Comparison of ENCODE assay signal across 22 mouse cellular contexts in the genomic region with DNA sequence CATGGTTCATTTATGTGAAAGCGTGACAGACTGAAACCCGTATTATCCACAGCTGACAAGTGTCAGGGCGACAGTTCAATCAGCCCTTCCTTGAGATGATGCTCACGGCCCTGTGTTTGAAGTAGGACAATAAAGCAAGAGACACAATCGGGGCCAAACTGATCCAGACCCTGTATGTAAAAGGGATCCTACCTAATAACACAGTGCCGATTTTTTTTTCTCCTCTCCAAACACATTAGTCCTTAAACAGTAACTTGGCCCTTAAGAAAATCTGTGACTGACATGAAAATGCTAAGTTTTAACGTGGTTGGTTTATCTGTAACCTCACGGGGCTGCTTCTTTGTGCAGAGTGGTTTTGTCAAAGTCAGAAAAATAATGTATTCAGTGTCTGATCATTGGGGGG.
DNase-seq lines count a peak whose midpoint lies in the region; ATAC-seq and TF ChIP-seq lines count a peak whose summit lies in the region.
"Had no signal": no experiment of that assay in that cellular context is flagged by ENCODE, and none has a peak within 500 bp of the region (broad histone marks: within the 10 kb centered on the region; RNA-seq: fewer than 3 reads in every experiment).

No protein-coding gene starts in this region.

- no peaks in the 10 kb centered on the region for H3K9me3 ChIP-seq in hindbrain, embryonic 12.5 days (replicated peaks)
- no peaks in the 10 kb centered on the region for H3K9me3 ChIP-seq in midbrain, embryonic 14.5 days (ENCODE audit: control insufficient read depth, low read length)
- H3K9me3 ChIP-seq: heart, embryonic 15.5 days; limb, embryonic 12.5 days; liver, embryonic 12.5 days; megakaryocyte, embryonic 14.5 days had no signal

- peaks cover 33% of the 10 kb centered on the region for H3K4me1 ChIP-seq in hindbrain, embryonic 12.5 days
- H3K4me1 ChIP-seq in midbrain, embryonic 14.5 days (ENCODE audit: control insufficient read depth, insufficient read depth, low read length), result peaks cover 27% of the 10 kb centered on the region

- 23% methylated on average over 8 of the region's 8 CpGs for WGBS in hindbrain, embryonic 12.5 days
- 6% methylated on average over 8 of the region's 8 CpGs for WGBS in midbrain, embryonic 14.5 days

- no peaks in the 10 kb centered on the region for H3K36me3 ChIP-seq in hindbrain, embryonic 12.5 days
- H3K36me3 ChIP-seq in midbrain, embryonic 14.5 days (ENCODE audit: control insufficient read depth, insufficient read depth, low read length), result no peaks in the 10 kb centered on the region
- H3K36me3 ChIP-seq: heart, embryonic 15.5 days; limb, embryonic 12.5 days; liver, embryonic 12.5 days had no signal

- no peak overlapping the region; the same call in 1 of the 2 replicates for H3K27ac ChIP-seq in hindbrain, embryonic 12.5 days
- H3K27ac ChIP-seq in midbrain, embryonic 14.5 days (replicated peaks; ENCODE audit: low read depth, low read length), result peak overlapping the region; percentile 65; the same call in 1 of the 2 replicates
- H3K27ac ChIP-seq: heart, embryonic 15.5 days; kidney, postnatal 0 days; limb, embryonic 12.5 days; liver, embryonic 12.5 days had no signal

- H3K4me2 ChIP-seq in hindbrain, embryonic 12.5 days (replicated peaks), result peak overlapping the region; percentile 11; the same call in 1 of the 2 replicates
- peak overlapping the region; percentile 16 for H3K4me2 ChIP-seq in midbrain, embryonic 14.5 days (ENCODE audit: low read length)
- H3K4me2 ChIP-seq: limb, embryonic 12.5 days had no signal

- peaks cover 8% of the 10 kb centered on the region; the same call in 1 of the 2 replicates for H3K27me3 ChIP-seq in hindbrain, embryonic 12.5 days
- H3K27me3 ChIP-seq in midbrain, embryonic 14.5 days (ENCODE audit: control insufficient read depth, insufficient read depth, low read length), result no peaks in the 10 kb centered on the region
- H3K27me3 ChIP-seq: heart, embryonic 15.5 days; liver, embryonic 12.5 days; megakaryocyte, embryonic 14.5 days; Patski had no signal

- H3K4me3 ChIP-seq in hindbrain, embryonic 12.5 days, result no peak overlapping the region
- H3K4me3 ChIP-seq in midbrain, embryonic 14.5 days (replicated peaks; ENCODE audit: low read depth, low read length), result no peak overlapping the region
- H3K4me3 ChIP-seq: heart, embryonic 15.5 days; limb, embryonic 12.5 days had no signal

- peak; percentile 55; the same call in 1 of the 2 replicates for ATAC-seq in hindbrain, embryonic 12.5 days (ENCODE audit: low FRiP score)
- peak; percentile 73 for ATAC-seq in midbrain, embryonic 14.5 days (ENCODE audit: low FRiP score, low TSS enrichment)
- no peak for ATAC-seq in megakaryocyte-erythroid progenitor cell, adult 5-6 weeks (replicated peaks; ENCODE audit: low FRiP score, low TSS enrichment, poor library complexity, severe bottlenecking)
- ATAC-seq: Patski had no signal

- TF ChIP-seq CTCF in brain, embryonic 14.5 days (IDR thresholded peaks at IDR 0.05; ENCODE audit: borderline replicate concordance, extremely low read depth, insufficient read depth, insufficient read length), result no peak

- no peak overlapping the region for H3K9ac ChIP-seq in hindbrain, embryonic 12.5 days
- H3K9ac ChIP-seq in midbrain, embryonic 14.5 days (replicated peaks; ENCODE audit: low read length), result no peak overlapping the region
- H3K9ac ChIP-seq: heart, embryonic 15.5 days; limb, embryonic 12.5 days; liver, embryonic 12.5 days had no signal

- TF ChIP-seq POLR2A in brain, embryonic 14.5 days (IDR thresholded peaks at IDR 0.05; ENCODE audit: borderline replicate concordance, extremely low read depth, insufficient read depth, insufficient read length, poor library complexity, severe bottlenecking), result no peak

- DNase-seq in embryo, embryonic 10 days (ENCODE audit: low spot score), result peak; percentile 59
- no peak for DNase-seq in embryo, embryonic 9.5 days (ENCODE audit: extremely low spot score)
- DNase-seq in brain, embryonic 14.5 days (ENCODE audit: low read depth), result peak; percentile 80
- peak; percentile 67 for DNase-seq in midbrain, embryonic 14.5 days
- DNase-seq in cerebellum, adult 9-10 months, result no peak
- DNase-seq in kidney, adult 9 months, result no peak
- DNase-seq: adrenal gland, postnatal 14 days; cerebellum, adult 11 months; cerebellum, postnatal 14 days; gastrocnemius, postnatal 36 days; kidney, adult 11 months; lung, adult 2 months; right cerebral cortex, adult 18-20 months; thymus, postnatal 25 days had no signal

Comparison
In these comparisons a context has a peak if more than half of its experiments do, and no peak if none do; other contexts are left out.
1. DNase-seq: peak in embryo, embryonic 10 days (single experiment), brain, embryonic 14.5 days (single experiment) and midbrain, embryonic 14.5 days (single experiment); none in embryo, embryonic 9.5 days (single experiment), cerebellum, adult 9-10 months (single experiment) and kidney, adult 9 months (single experiment).